Mouse (Mus musculus): Measurements from ENCODE around the gene Cdr2l.
"Not testable (repeated sequence)": the region's sequence is repeated elsewhere in the genome, so short reads cannot be mapped to it uniquely, and the experiment has no call there.

Gene Cdr2l

GRCm38 (mm10) chr11:115371354-115371753 lies 10.4 kb upstream of the Cdr2l start:
- DNase-seq (ENCODE audit: low read depth, low spot score), result no peak

- DNase-seq (ENCODE audit: low read depth, low spot score), result no peak
Observed at GRCm38 (mm10) chr11:115372015-115372414, 9.7 kb upstream of the Cdr2l start.

DNA sequence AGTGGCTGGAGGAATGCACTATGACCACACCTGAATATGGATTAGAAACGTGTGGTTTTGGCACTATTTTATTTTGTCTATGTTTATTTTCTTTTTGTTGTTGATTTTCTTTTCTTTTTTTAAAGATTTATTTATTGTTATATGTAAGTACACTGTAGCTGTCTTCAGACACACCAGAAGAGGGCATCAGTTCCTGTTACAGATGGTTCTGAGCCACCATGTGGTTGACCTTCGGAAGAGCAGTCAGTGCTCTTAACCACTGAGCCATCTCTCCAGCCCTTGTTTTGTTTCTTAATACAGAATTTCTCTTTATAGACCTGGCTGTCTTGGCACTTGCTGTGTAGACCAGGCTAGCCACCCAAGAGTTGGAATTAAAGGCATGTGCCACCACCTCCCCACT lies 9.0 kb upstream of the Cdr2l start:
- no peak for DNase-seq (ENCODE audit: low read depth, low spot score)

DNA sequence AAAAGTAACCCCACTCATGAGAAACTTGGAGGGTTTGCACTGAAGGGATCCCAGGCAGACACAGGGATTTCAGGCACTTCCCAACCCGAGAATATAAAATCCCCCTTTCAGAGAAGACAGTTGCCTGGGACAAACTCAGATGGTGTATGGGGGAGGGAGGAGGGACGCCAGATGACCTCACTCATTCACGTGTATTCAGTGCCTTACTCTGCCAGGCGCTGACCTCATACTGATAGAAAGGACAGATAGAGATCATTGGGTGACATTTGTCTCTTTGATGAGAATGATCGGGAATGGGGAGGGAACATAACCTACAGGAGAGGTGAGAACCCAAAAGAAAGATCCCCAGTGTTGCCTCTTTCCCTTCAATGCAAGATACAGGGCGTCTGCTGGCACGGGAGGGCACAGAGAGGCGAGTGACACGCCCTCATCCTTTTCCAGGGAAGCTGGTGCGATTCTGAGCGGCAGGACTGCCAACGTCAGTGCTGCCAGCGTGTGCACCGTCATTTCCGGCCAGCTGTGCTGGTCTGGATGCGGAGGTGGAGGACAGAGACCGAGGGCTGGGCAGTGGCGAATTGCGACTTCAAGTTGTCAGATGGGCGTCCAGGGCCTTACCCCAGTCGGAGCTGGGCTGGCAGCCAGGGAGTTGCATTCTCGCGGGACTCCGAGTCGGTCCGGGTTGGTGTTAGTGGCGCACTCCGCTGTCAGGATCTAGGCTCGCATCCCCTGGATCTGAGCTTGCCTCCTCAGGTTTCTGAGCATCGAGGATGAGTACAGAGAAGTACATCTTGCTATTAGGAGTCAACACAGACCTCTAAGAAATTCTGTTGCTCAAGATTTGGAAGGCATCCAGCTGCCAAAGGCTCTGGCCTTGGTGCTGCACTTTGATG lies 7.7 kb upstream of the Cdr2l start:
- no peak for DNase-seq (ENCODE audit: low read depth, low spot score)

GRCm38 (mm10) chr11:115374695-115375425 lies 6.9 kb upstream of the Cdr2l start:
- DNase-seq (ENCODE audit: low read depth, low spot score), result no peak

DNA sequence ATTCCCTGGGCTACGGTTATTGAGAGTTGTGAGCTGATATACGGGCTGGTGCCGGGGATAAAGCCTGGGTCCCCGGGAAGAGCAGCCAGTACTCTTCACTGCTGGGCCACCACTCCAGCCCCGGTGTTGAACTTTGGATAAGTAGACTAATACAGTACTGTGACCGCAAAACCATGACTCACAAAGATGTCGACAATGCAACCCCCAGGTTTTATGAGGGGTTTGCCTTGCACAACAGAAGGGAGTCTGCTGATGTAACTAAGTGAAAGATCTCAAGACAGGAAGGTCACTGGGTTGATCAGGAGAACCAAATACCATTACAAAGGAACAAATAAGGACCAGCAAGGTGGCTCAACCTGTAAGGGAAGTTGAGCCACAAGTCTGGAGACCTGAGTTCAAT lies 5.0 kb upstream of the Cdr2l start:
- DNase-seq (ENCODE audit: low read depth, low spot score), result no peak

- DNase-seq (ENCODE audit: low read depth, low spot score), result no peak
Observed at GRCm38 (mm10) chr11:115377254-115377653, 4.5 kb upstream of the Cdr2l start.

DNA sequence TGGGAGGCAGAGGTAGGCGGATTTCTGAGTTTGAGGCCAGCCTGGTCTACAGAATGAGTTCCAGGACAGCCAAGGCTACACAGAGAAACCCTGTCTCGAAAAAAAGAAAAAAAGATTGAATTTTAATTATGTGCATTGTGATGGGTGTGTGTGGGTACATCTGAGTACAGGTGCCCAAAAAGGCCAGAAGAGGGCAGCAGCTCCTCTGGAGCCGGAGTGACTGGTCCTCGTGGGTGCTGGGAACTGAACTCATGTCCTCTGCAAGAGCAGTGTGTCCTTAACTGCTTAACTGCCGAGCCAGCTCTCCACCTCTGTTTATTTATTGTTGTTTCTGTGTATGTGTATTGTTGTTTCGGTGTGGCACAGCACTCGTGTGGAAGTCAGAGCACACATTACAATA lies 3.9 kb upstream of the Cdr2l start:
- peak; percentile 48 for DNase-seq (ENCODE audit: low read depth, low spot score)

DNA sequence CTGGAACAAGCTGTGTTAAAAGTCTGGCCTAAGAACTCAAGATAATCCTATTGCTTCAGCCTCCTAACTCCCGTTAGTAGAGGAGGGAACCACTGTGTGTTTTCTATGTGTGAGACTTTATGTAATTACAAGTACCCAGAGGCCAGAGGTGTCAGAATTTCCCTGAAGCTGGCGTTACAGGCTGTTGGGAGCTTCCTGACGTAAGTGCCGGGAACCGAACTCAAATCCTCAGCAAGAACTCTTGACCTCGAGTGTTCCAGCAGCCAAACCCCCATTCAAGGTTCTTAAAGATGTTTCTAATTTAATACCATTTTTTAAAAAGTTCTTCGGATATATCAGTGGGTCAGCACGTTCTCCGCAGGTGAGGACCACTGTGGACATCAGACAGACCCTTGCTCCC lies 440 bp upstream of the Cdr2l start:
- DNase-seq (ENCODE audit: low read depth, low spot score), result no peak

GRCm38 (mm10) chr11:115382891-115383290 lies 1.2 kb downstream of the Cdr2l start:
- DNase-seq (ENCODE audit: low read depth, low spot score), result no peak

DNA sequence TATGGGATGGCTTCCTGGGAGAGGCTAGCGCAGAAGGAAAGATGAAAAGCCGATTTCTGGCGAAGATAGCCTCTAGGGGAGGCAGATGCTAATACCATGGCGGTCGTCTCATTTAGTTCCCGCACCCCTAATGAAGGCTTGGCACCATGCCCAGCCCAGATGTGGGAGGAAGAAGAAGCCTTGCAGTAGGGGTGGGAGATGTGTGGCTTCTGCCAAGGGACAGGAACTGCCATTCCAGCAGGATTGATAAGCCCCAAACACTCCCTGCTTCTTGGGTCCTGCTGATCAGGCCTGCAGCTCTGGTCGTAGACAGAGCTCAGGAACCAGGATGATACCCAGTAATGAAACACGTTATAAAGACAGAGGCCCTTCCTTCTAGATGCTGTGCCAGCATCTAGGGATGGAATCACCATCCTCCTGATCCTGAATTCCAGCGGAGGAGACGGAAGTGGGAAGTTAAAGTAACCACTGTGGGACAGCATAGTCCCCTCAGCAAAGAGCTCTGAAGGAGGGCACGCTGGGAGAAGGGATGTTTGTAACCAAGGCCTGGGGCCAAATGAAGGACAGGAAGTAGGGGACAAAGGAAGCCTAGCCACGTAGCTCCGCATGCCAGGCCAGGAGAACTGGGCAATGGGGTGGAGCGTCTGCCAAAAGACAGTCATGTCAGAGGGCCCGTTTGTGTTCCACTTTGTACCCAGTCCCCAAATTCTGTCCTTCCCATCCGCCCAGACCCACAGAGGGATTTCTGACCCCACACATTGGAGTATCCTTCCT lies 2.2 kb downstream of the Cdr2l start:
- DNase-seq (ENCODE audit: low read depth, low spot score), result no peak

GRCm38 (mm10) chr11:115384587-115384986 lies 2.9 kb downstream of the Cdr2l start:
- no peak for DNase-seq (ENCODE audit: low read depth, low spot score)

- DNase-seq (ENCODE audit: low read depth, low spot score), result not testable (repeated sequence)
Observed at GRCm38 (mm10) chr11:115386859-115387258, 5.1 kb downstream of the Cdr2l start.

- DNase-seq (ENCODE audit: low read depth, low spot score), result no peak
Observed at GRCm38 (mm10) chr11:115391358-115391757, 9.6 kb downstream of the Cdr2l start.

DNA sequence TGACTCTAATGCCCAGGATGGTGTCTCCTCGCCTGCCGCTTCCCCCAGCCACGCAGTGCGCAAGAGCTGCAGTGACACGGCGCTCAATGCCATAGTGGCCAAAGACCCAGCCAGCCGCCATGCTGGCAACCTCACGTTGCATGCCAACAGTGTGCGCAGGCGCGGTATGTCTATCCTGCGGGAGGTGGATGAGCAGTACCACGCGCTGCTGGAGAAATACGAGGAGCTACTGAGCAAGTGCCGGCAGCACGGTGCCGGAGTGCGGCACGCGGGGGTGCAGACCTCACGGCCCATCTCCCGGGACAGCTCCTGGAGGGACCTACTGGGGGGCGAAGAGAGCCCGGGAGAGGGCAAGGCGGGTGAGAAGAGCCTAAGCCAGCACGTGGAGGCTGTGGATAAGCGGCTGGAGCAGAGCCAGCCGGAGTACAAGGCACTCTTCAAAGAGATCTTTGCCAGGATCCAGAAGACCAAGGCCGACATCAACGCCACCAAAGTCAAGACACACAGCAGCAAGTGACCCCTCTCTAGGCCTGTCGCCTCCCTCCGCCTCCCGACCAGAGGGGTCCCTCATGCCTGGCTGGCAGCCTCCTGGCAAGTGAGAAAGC lies 12.1 kb downstream of the Cdr2l start:
- DNase-seq (ENCODE audit: low read depth, low spot score), result peak; percentile 86

DNA sequence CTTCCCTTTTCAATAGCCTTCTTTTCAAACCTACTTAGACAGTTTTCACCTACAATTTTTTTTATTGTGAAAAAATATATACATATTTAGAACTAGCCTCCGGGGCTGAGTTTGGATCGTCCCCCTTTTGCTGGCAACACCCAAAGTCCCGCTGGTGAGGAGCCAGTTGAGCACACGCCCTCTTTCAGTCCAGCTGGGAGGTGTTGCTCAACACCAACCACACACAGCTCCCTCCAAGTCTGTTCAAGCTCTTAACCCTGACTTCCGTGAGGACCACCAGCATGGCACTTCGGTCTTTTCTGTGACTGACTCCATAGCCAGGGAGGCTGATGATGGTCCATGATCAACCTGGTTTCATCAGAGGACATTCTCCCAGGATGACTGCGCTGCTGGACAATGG lies 16.4 kb downstream of the Cdr2l start:
- no peak for DNase-seq (ENCODE audit: low read depth, low spot score)

- DNase-seq (ENCODE audit: low read depth, low spot score), result no peak
Observed at GRCm38 (mm10) chr11:115400126-115400525, 18.4 kb downstream of the Cdr2l start.

DNA sequence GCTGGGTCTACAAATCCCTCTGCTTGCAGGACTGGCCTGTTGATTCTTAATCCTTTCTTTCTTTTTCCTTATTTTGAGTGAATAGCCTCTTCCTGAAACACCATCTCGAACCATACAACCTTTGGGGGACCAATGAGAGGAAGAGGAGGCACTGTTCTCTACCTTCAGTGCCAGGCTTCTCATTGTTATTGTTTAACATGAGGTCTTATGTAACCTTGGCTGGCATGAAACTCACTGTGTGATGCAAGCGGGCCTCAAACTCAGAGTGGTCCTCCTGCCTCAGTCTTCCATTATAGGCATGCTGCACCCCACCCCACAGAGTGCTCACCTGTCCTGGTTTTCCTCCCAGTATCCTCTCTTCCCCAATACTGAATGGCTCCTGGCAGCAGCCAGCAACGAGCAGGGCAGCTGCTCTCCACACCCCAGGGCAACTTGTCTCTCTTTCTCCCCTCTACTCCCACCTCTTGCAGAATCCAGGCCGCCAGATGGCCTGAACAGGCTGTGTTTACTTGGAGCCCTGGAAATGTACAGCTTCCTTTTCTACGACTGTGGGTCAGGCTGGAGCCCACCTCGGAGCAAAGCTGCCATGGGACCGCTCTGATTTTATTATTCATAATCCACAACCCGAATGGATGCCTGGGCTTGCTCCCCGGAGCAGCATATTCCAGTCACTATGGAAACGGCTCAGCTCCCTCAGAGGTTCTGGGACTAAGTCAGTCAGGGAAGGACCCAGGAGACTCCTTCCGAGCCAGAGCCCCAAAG lies 19.1 kb downstream of the Cdr2l start:
- no peak for DNase-seq (ENCODE audit: low read depth, low spot score)

GRCm38 (mm10) chr11:115403338-115404124 lies 21.8 kb downstream of the Cdr2l start, which contains the start of gene Mrpl58:
Mrpl58 (plus strand) TSS chr11:115403752.
- DNase-seq (ENCODE audit: low read depth, low spot score), result peak; percentile 87

GRCm38 (mm10) chr11:115405723-115406122 lies 24.0 kb downstream of the Cdr2l start:
- DNase-seq (ENCODE audit: low read depth, low spot score), result no peak
